Mouse (Mus musculus) cortical plate, adult 2 months (tissue): ENCODE measurements around the gene Irf2bpl.

Experiments
- CTCF ChIP-seq: fragments of 200-500 bp; IDR thresholded peaks from 2 replicates; pipeline ENCODE4 v1.5.1; 2011; ENCODE audit warnings: mild to moderate bottlenecking, control low read depth, low read length; ENCODE audit not compliant: insufficient read depth; ENCODE audit errors: extremely low read depth
- POLR2A ChIP-seq: fragments of 200-500 bp; IDR thresholded peaks from 2 replicates; pipeline ENCODE4 v1.6.1; 2011; ENCODE audit warnings: mild to moderate bottlenecking, low read length, control low read depth; ENCODE audit not compliant: insufficient read depth; ENCODE audit errors: extremely low read depth

DNA sequence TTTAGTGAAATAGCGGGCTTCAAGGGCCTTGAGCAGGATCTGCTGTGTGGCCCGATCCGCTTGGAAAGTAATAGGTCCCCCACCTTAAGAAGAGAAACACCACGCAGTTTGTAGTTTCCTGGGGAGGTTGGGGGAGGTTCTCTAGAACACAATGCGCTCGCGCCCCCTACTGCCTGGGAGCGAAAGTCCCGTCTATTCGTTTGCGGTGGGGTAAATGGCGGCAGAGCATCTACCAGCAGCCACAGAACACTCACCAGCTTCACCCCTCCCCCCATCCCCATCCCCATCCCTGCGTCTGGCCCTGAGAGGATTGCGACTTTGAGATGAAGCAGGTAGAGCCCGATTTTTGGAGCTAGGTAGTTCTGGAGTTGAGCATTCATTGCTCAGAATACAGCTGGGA, 21.8 kb upstream of the Irf2bpl start:
- peak; percentile 74 for TF ChIP-seq CTCF
- TF ChIP-seq POLR2A, result no peak
